Mouse (Mus musculus): ENCODE results near the gene Ehmt1. TPM values are rescaled to one million over a fixed set of nuclear protein-coding genes. Genes with fewer than 3 reads are reported as not detected.

Ehmt1 gene
- total and polyA plus RNA-seq, 2 experiments from 2014 or later = 63.3 to 67.8 TPM

- WGBS = 90% methylated on average over 5 of the region's 5 CpGs
- no peaks in the 10 kb centered on the region for H3K27me3 ChIP-seq (ENCODE audit: insufficient read depth, low read length)
- no peak overlapping the region for H3K27ac ChIP-seq (ENCODE audit: low read depth, low read length)
- H3K4me3 ChIP-seq (ENCODE audit: low read depth, low read length) = no peak overlapping the region
- no peak for TF ChIP-seq CTCF (IDR thresholded peaks at IDR 0.05)
- no peak overlapping the region for H3K9ac ChIP-seq (replicated peaks; ENCODE audit: low read length, poor library complexity, severe bottlenecking)
- ATAC-seq (ENCODE audit: low FRiP score) (no peak), DNase-seq (ENCODE audit: low spot score) (no peak)
- peaks cover 17% of the 10 kb centered on the region for H3K36me3 ChIP-seq (ENCODE audit: insufficient read depth, low read length)
- no peak overlapping the region for H3K4me2 ChIP-seq (ENCODE audit: low read depth, low read length, poor library complexity, severe bottlenecking)
- H3K4me1 ChIP-seq (ENCODE audit: insufficient read depth, low read length) = peaks cover 2% of the 10 kb centered on the region; the same call in 1 of the 2 replicates
- no peaks in the 10 kb centered on the region for H3K9me3 ChIP-seq (ENCODE audit: low read length)
These were observed 10.2 kb upstream of the Ehmt1 start for GRCm38 (mm10) chr2:24929593-24929992.

- 64% methylated on average over 2 of the region's 2 CpGs for WGBS
- Histone ChIP-seq H3K4me2 (ENCODE audit: low read depth, low read length, poor library complexity, severe bottlenecking) (no peak overlapping the region), H3K36me3 (ENCODE audit: insufficient read depth, low read length) (peaks cover 17% of the 10 kb centered on the region), H3K4me3 (ENCODE audit: low read depth, low read length) (no peak overlapping the region), H3K4me1 (ENCODE audit: insufficient read depth, low read length) (peaks cover 2% of the 10 kb centered on the region; the same call in 1 of the 2 replicates), H3K27ac (ENCODE audit: low read depth, low read length) (no peak overlapping the region), H3K9me3 (ENCODE audit: low read length) (no peaks in the 10 kb centered on the region), H3K9ac (replicated peaks; ENCODE audit: low read length, poor library complexity, severe bottlenecking) (no peak overlapping the region), H3K27me3 (ENCODE audit: insufficient read depth, low read length) (no peaks in the 10 kb centered on the region)
- TF ChIP-seq CTCF (IDR thresholded peaks at IDR 0.05) = no peak
- ATAC-seq (ENCODE audit: low FRiP score) (no peak), DNase-seq (ENCODE audit: low spot score) (no peak)
These were observed 9.7 kb upstream of the Ehmt1 start for GRCm38 (mm10) chr2:24929119-24929518.

- Histone ChIP-seq H3K4me2 (ENCODE audit: low read depth, low read length, poor library complexity, severe bottlenecking) (no peak overlapping the region), H3K9ac (replicated peaks; ENCODE audit: low read length, poor library complexity, severe bottlenecking) (no peak overlapping the region), H3K4me3 (ENCODE audit: low read depth, low read length) (no peak overlapping the region), H3K4me1 (ENCODE audit: insufficient read depth, low read length) (no peaks in the 10 kb centered on the region), H3K9me3 (ENCODE audit: low read length) (no peaks in the 10 kb centered on the region), H3K36me3 (ENCODE audit: insufficient read depth, low read length) (peaks cover 17% of the 10 kb centered on the region), H3K27ac (ENCODE audit: low read depth, low read length) (no peak overlapping the region), H3K27me3 (ENCODE audit: insufficient read depth, low read length) (no peaks in the 10 kb centered on the region)
- no peak for TF ChIP-seq CTCF (IDR thresholded peaks at IDR 0.05)
- DNase-seq (ENCODE audit: low spot score) = no peak
- no peak for ATAC-seq (ENCODE audit: low FRiP score)
- whole genome bisulfite sequencing = 65% methylated on average over 4 of the region's 4 CpGs
These were observed 8.5 kb upstream of the Ehmt1 start for GRCm38 (mm10) chr2:24927810-24928479.

GRCm38 (mm10) chr2:24926965-24927358 lies 7.5 kb upstream of the Ehmt1 start:
- H3K27ac ChIP-seq (ENCODE audit: low read depth, low read length) = no peak overlapping the region
- H3K4me3 ChIP-seq (ENCODE audit: low read depth, low read length) = no peak overlapping the region
- no peak overlapping the region for H3K4me2 ChIP-seq (ENCODE audit: low read depth, low read length, poor library complexity, severe bottlenecking)
- H3K9me3 ChIP-seq (ENCODE audit: low read length) = no peaks in the 10 kb centered on the region
- no peaks in the 10 kb centered on the region for H3K4me1 ChIP-seq (ENCODE audit: insufficient read depth, low read length)
- no peaks in the 10 kb centered on the region for H3K27me3 ChIP-seq (ENCODE audit: insufficient read depth, low read length)
- no peak for ATAC-seq (ENCODE audit: low FRiP score)
- DNase-seq (ENCODE audit: low spot score) = no peak
- TF ChIP-seq CTCF (IDR thresholded peaks at IDR 0.05) = no peak
- no peak overlapping the region for H3K9ac ChIP-seq (replicated peaks; ENCODE audit: low read length, poor library complexity, severe bottlenecking)
- WGBS = 69% methylated on average over 7 of the region's 7 CpGs
- peaks cover 17% of the 10 kb centered on the region for H3K36me3 ChIP-seq (ENCODE audit: insufficient read depth, low read length)

GRCm38 (mm10) chr2:24926345-24926964 lies 7.0 kb upstream of the Ehmt1 start:
- Histone ChIP-seq H3K27me3 (ENCODE audit: insufficient read depth, low read length) (no peaks in the 10 kb centered on the region), H3K36me3 (ENCODE audit: insufficient read depth, low read length) (peaks cover 17% of the 10 kb centered on the region), H3K9ac (replicated peaks; ENCODE audit: low read length, poor library complexity, severe bottlenecking) (no peak overlapping the region), H3K4me3 (ENCODE audit: low read depth, low read length) (no peak overlapping the region), H3K27ac (ENCODE audit: low read depth, low read length) (no peak overlapping the region), H3K9me3 (ENCODE audit: low read length) (no peaks in the 10 kb centered on the region), H3K4me2 (ENCODE audit: low read depth, low read length, poor library complexity, severe bottlenecking) (no peak overlapping the region), H3K4me1 (ENCODE audit: insufficient read depth, low read length) (no peaks in the 10 kb centered on the region)
- DNase-seq (ENCODE audit: low spot score) (no peak), ATAC-seq (ENCODE audit: low FRiP score) (no peak)
- 85% methylated on average over 9 of the region's 9 CpGs for WGBS
- TF ChIP-seq CTCF (IDR thresholded peaks at IDR 0.05) = no peak

- no peak for ATAC-seq (ENCODE audit: low FRiP score)
- Histone ChIP-seq H3K9ac (replicated peaks; ENCODE audit: low read length, poor library complexity, severe bottlenecking) (no peak overlapping the region), H3K4me3 (ENCODE audit: low read depth, low read length) (no peak overlapping the region), H3K36me3 (ENCODE audit: insufficient read depth, low read length) (peaks cover 17% of the 10 kb centered on the region), H3K9me3 (ENCODE audit: low read length) (no peaks in the 10 kb centered on the region), H3K27ac (ENCODE audit: low read depth, low read length) (no peak overlapping the region), H3K4me1 (ENCODE audit: insufficient read depth, low read length) (no peaks in the 10 kb centered on the region), H3K27me3 (ENCODE audit: insufficient read depth, low read length) (no peaks in the 10 kb centered on the region), H3K4me2 (ENCODE audit: low read depth, low read length, poor library complexity, severe bottlenecking) (no peak overlapping the region)
- no peak for DNase-seq (ENCODE audit: low spot score)
- TF ChIP-seq CTCF (IDR thresholded peaks at IDR 0.05) = no peak
- 88% methylated on average over 8 of the region's 8 CpGs for WGBS
These were observed 5.9 kb upstream of the Ehmt1 start for GRCm38 (mm10) chr2:24925284-24925683.

Measured in midbrain, postnatal 0 days (tissue).